In the genomic region with DNA sequence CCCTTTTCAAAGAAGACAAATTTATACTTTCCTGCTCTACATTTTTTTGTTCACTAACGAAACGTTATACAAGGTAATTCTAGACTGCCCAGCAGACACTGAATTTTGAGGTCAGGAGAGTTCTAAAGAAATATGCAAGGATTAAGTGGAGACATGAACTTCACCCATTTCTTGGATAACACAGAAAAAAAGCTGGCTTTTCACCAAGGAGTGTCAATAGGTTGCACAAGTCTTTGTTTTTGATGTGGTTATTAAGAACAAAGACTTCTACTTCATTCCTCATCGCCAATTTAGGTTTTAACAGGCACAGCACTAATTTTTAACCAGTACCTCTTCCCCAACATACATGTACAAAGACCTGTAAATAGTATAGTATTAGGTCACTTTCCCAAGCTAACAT, we compare ENCODE assay signal across 27 mouse cellular contexts. TPM values are rescaled to one million over a fixed set of nuclear protein-coding genes. Genes with fewer than 3 reads are reported as not detected.
DNase-seq lines count a peak whose midpoint lies in the region; ATAC-seq and TF ChIP-seq lines count a peak whose summit lies in the region.
"Had no signal": no experiment of that assay in that cellular context is flagged by ENCODE, and none has a peak within 500 bp of the region (broad histone marks: within the 10 kb centered on the region; RNA-seq: fewer than 3 reads in every experiment).

No protein-coding gene starts in this region.

- ATAC-seq in forebrain, embryonic 14.5 days, result no peak
- no peak for ATAC-seq in forebrain, embryonic 13.5 days
- no peak for ATAC-seq in liver, embryonic 12.5 days
- ATAC-seq in midbrain, embryonic 14.5 days (ENCODE audit: low FRiP score, low TSS enrichment), result no peak
- ATAC-seq in midbrain, embryonic 13.5 days, result no peak
- ATAC-seq: forebrain, postnatal 0 days; midbrain, embryonic 15.5 days had no signal

- no peak overlapping the region for H3K4me3 ChIP-seq in forebrain, embryonic 14.5 days (ENCODE audit: low read depth, low read length)
- no peak overlapping the region for H3K4me3 ChIP-seq in forebrain, embryonic 13.5 days
- H3K4me3 ChIP-seq in liver, adult 2 months (ENCODE audit: insufficient read depth, low read depth, low read length), result no peak overlapping the region
- no peak overlapping the region for H3K4me3 ChIP-seq in liver, embryonic 12.5 days
- H3K4me3 ChIP-seq in midbrain, embryonic 14.5 days (replicated peaks; ENCODE audit: low read depth, low read length), result no peak overlapping the region
- H3K4me3 ChIP-seq in midbrain, embryonic 13.5 days (replicated peaks), result no peak overlapping the region
- no peak overlapping the region for H3K4me3 ChIP-seq in myocyte
- H3K4me3 ChIP-seq: heart, embryonic 15.5 days; hindbrain, embryonic 15.5 days; midbrain, embryonic 15.5 days had no signal

- H3K27me3 ChIP-seq in forebrain, embryonic 14.5 days (replicated peaks; ENCODE audit: control insufficient read depth, insufficient read depth, low read length), result no peaks in the 10 kb centered on the region
- no peaks in the 10 kb centered on the region for H3K27me3 ChIP-seq in forebrain, embryonic 13.5 days
- no peaks in the 10 kb centered on the region for H3K27me3 ChIP-seq in liver, adult 2 months (ENCODE audit: control insufficient read depth, insufficient read depth, low read length)
- H3K27me3 ChIP-seq in liver, embryonic 12.5 days (replicated peaks), result no peaks in the 10 kb centered on the region
- no peaks in the 10 kb centered on the region for H3K27me3 ChIP-seq in midbrain, embryonic 14.5 days (ENCODE audit: control insufficient read depth, insufficient read depth, low read length)
- H3K27me3 ChIP-seq in midbrain, embryonic 13.5 days, result no peaks in the 10 kb centered on the region
- no peaks in the 10 kb centered on the region for H3K27me3 ChIP-seq in myocyte (ENCODE audit: control insufficient read depth, insufficient read depth, insufficient read length)
- H3K27me3 ChIP-seq: heart, embryonic 15.5 days; hindbrain, embryonic 15.5 days; midbrain, embryonic 15.5 days had no signal

- no peak overlapping the region for H3ac ChIP-seq in myocyte (ENCODE audit: control insufficient read depth, insufficient read length)

- H3K4me1 ChIP-seq in forebrain, embryonic 14.5 days (ENCODE audit: control insufficient read depth, insufficient read depth, low read length), result peaks cover 21% of the 10 kb centered on the region
- H3K4me1 ChIP-seq in forebrain, embryonic 13.5 days, result peaks cover 37% of the 10 kb centered on the region
- H3K4me1 ChIP-seq in liver, adult 2 months (ENCODE audit: control insufficient read depth, insufficient read depth, low read length), result peaks cover 10% of the 10 kb centered on the region; the same call in 1 of the 2 replicates
- peaks cover 35% of the 10 kb centered on the region for H3K4me1 ChIP-seq in liver, embryonic 12.5 days
- H3K4me1 ChIP-seq in midbrain, embryonic 14.5 days (ENCODE audit: control insufficient read depth, insufficient read depth, low read length), result peaks cover 24% of the 10 kb centered on the region
- H3K4me1 ChIP-seq in midbrain, embryonic 13.5 days (replicated peaks), result peaks cover 29% of the 10 kb centered on the region

- 48% methylated on average over 3 of the region's 3 CpGs for WGBS in forebrain, embryonic 14.5 days
- 59% methylated on average over 3 of the region's 3 CpGs for WGBS in forebrain, embryonic 13.5 days
- 33% methylated on average over 3 of the region's 3 CpGs for WGBS in liver, adult 2 months
- 81% methylated on average over 3 of the region's 3 CpGs for WGBS in liver, embryonic 12.5 days (ENCODE audit: insufficient replicate concordance)
- WGBS in midbrain, embryonic 14.5 days, result 78% methylated on average over 3 of the region's 3 CpGs
- 76% methylated on average over 3 of the region's 3 CpGs for WGBS in midbrain, embryonic 13.5 days

- peak overlapping the region; percentile 35; the same call in 1 of the 2 replicates for H3K9ac ChIP-seq in forebrain, embryonic 14.5 days (ENCODE audit: low read length)
- H3K9ac ChIP-seq in forebrain, embryonic 13.5 days, result no peak overlapping the region
- H3K9ac ChIP-seq in liver, adult 2 months (ENCODE audit: low read depth, low read length), result no peak overlapping the region
- H3K9ac ChIP-seq in liver, embryonic 12.5 days, result no peak overlapping the region; the same call in 1 of the 2 replicates
- H3K9ac ChIP-seq in midbrain, embryonic 14.5 days (replicated peaks; ENCODE audit: low read length), result no peak overlapping the region
- H3K9ac ChIP-seq in midbrain, embryonic 13.5 days (replicated peaks), result no peak overlapping the region
- H3K9ac ChIP-seq: forebrain, postnatal 0 days; heart, embryonic 15.5 days; hindbrain, embryonic 15.5 days had no signal

- H3K36me3 ChIP-seq in forebrain, embryonic 14.5 days (ENCODE audit: control insufficient read depth, insufficient read depth, low read length), result peaks cover 27% of the 10 kb centered on the region
- H3K36me3 ChIP-seq in forebrain, embryonic 13.5 days (ENCODE audit: poor library complexity, severe bottlenecking), result peaks cover 28% of the 10 kb centered on the region
- peaks cover 22% of the 10 kb centered on the region for H3K36me3 ChIP-seq in liver, adult 2 months (ENCODE audit: control insufficient read depth, insufficient read depth, low read length)
- peaks cover 41% of the 10 kb centered on the region for H3K36me3 ChIP-seq in liver, embryonic 12.5 days
- H3K36me3 ChIP-seq in midbrain, embryonic 14.5 days (ENCODE audit: control insufficient read depth, insufficient read depth, low read length), result peaks cover 25% of the 10 kb centered on the region
- H3K36me3 ChIP-seq in midbrain, embryonic 13.5 days, result peaks cover 18% of the 10 kb centered on the region
- peaks cover 29% of the 10 kb centered on the region for H3K36me3 ChIP-seq in myocyte (ENCODE audit: control insufficient read depth, insufficient read depth)

- TF ChIP-seq POLR2A in liver, adult 2 months (IDR thresholded peaks at IDR 0.05; ENCODE audit: extremely low read depth, insufficient read depth, low read length), result no peak
- TF ChIP-seq POLR2A in myocyte (IDR thresholded peaks at IDR 0.05; ENCODE audit: insufficient read length, low read depth), result no peak

- TF ChIP-seq CTCF in liver, adult 2 months (IDR thresholded peaks at IDR 0.05; ENCODE audit: low read depth, low read length), result no peak

- H3K27ac ChIP-seq in forebrain, embryonic 14.5 days (ENCODE audit: low read depth, low read length), result no peak overlapping the region
- no peak overlapping the region for H3K27ac ChIP-seq in forebrain, embryonic 13.5 days
- H3K27ac ChIP-seq in liver, adult 2 months (replicated peaks; ENCODE audit: insufficient read depth, low read depth, low read length), result no peak overlapping the region
- no peak overlapping the region for H3K27ac ChIP-seq in liver, embryonic 12.5 days
- H3K27ac ChIP-seq in midbrain, embryonic 14.5 days (replicated peaks; ENCODE audit: low read depth, low read length), result no peak overlapping the region
- H3K27ac ChIP-seq in midbrain, embryonic 13.5 days, result no peak overlapping the region
- H3K27ac ChIP-seq: forebrain, embryonic 10.5 days; heart, embryonic 15.5 days; hindbrain, embryonic 15.5 days; kidney, postnatal 0 days; macrophage; midbrain, embryonic 15.5 days had no signal

- no peak overlapping the region for H3K4me2 ChIP-seq in forebrain, embryonic 14.5 days (ENCODE audit: low read length)
- H3K4me2 ChIP-seq in forebrain, embryonic 13.5 days, result no peak overlapping the region
- H3K4me2 ChIP-seq in liver, embryonic 12.5 days, result no peak overlapping the region
- 0 out of 2 replicates have a peak overlapping the region, but pooled peaks have one; percentile 4 for H3K4me2 ChIP-seq in midbrain, embryonic 14.5 days (ENCODE audit: low read length)
- H3K4me2 ChIP-seq in midbrain, embryonic 13.5 days (replicated peaks), result no peak overlapping the region
- H3K4me2 ChIP-seq in myocyte (ENCODE audit: low read depth), result peak overlapping the region; percentile 82

- peaks cover 11% of the 10 kb centered on the region; the same call in 1 of the 2 replicates for H3K79me2 ChIP-seq in liver, adult 2 months (ENCODE audit: control insufficient read depth, insufficient read depth, low read length)
- peaks cover 88% of the 10 kb centered on the region for H3K79me2 ChIP-seq in myocyte (ENCODE audit: control insufficient read depth, insufficient read depth)

- DNase-seq in forebrain, embryonic 14.5 days (ENCODE audit: low spot score), result no peak
- DNase-seq in liver, adult 2 months (ENCODE audit: extremely low read depth, low read depth, low spot score), result peak; percentile 65
- DNase-seq in midbrain, embryonic 14.5 days, result no peak
- DNase-seq in adrenal gland, postnatal 36 days, result no peak
- DNase-seq: adrenal gland, adult 2 months; cerebellum, adult 2 months; cerebellum, postnatal 25 days; forebrain, postnatal 0 days; heart, postnatal 36 days; kidney, adult 8-10 months; layer of hippocampus, postnatal 36 days; left cerebral cortex, postnatal 4 days; liver; lung, adult 18-20 months; right cerebral cortex, postnatal 25 days; thymus, postnatal 14 days had no signal

- no peaks in the 10 kb centered on the region for H3K9me3 ChIP-seq in forebrain, embryonic 14.5 days (replicated peaks; ENCODE audit: control insufficient read depth, low read length)
- no peaks in the 10 kb centered on the region for H3K9me3 ChIP-seq in forebrain, embryonic 13.5 days (replicated peaks)
- no peaks in the 10 kb centered on the region for H3K9me3 ChIP-seq in liver, embryonic 12.5 days (replicated peaks)
- no peaks in the 10 kb centered on the region for H3K9me3 ChIP-seq in midbrain, embryonic 14.5 days (ENCODE audit: control insufficient read depth, low read length)
- H3K9me3 ChIP-seq in midbrain, embryonic 13.5 days, result no peaks in the 10 kb centered on the region
- H3K9me3 ChIP-seq: forebrain, embryonic 10.5 days; heart, embryonic 15.5 days; hindbrain, embryonic 15.5 days; midbrain, embryonic 15.5 days had no signal

RNA-seq across cellular contexts. Expression of gene 4933434E20Rik, which starts 1.7 kb away (rescaled TPM):
- 246 and 248 TPM in 2 replicates for polyA plus RNA-seq in forebrain, embryonic 14.5 days (2014; fragmentation: Nextera tagmentation; extraction: Ambion mirVana)
- 224 and 230 TPM in 2 replicates for polyA plus RNA-seq in forebrain, embryonic 13.5 days (2015; fragmentation: Nextera tagmentation; extraction: Ambion mirVana)
- total RNA-seq in liver, adult 2 months (2014; rRNA removed), result 64.7 and 67.9 TPM in 2 replicates
- 23.4 and 24.2 TPM in 2 replicates for polyA plus RNA-seq in liver, adult 2 months (2012; rRNA removed)
- 101 and 103 TPM in 2 replicates for polyA plus RNA-seq in liver, embryonic 12.5 days (2016; fragmentation: Nextera tagmentation; extraction: Ambion mirVana)
- 229 and 241 TPM in 2 replicates for polyA plus RNA-seq in midbrain, embryonic 14.5 days (2014; fragmentation: Nextera tagmentation; extraction: Ambion mirVana)
- polyA plus RNA-seq in midbrain, embryonic 13.5 days (2015; fragmentation: Nextera tagmentation; extraction: Ambion mirVana), result 241 and 251 TPM in 2 replicates
- polyA plus RNA-seq in myocyte (2012; fragmentation: generic; extraction: Trizol), result 83.8 TPM
- 10 to 100 TPM; 81.6 to 85.9 TPM for total RNA-seq in adrenal gland, postnatal 36 days (2021)

RNA-seq across cellular contexts. Expression of gene Ubap2l, which starts 2.7 kb away (rescaled TPM):
- polyA plus RNA-seq in forebrain, embryonic 14.5 days (2014; fragmentation: Nextera tagmentation; extraction: Ambion mirVana), result 132 and 139 TPM in 2 replicates
- 164 and 169 TPM in 2 replicates for polyA plus RNA-seq in forebrain, embryonic 13.5 days (2015; fragmentation: Nextera tagmentation; extraction: Ambion mirVana)
- 32.6 and 36.5 TPM in 2 replicates for total RNA-seq in liver, adult 2 months (2014; rRNA removed)
- polyA plus RNA-seq in liver, adult 2 months (2012; rRNA removed), result 37.7 and 46.3 TPM in 2 replicates
- polyA plus RNA-seq in liver, embryonic 12.5 days (2016; fragmentation: Nextera tagmentation; extraction: Ambion mirVana), result 111 and 125 TPM in 2 replicates
- 126 and 174 TPM in 2 replicates for polyA plus RNA-seq in midbrain, embryonic 14.5 days (2014; fragmentation: Nextera tagmentation; extraction: Ambion mirVana)
- polyA plus RNA-seq in midbrain, embryonic 13.5 days (2015; fragmentation: Nextera tagmentation; extraction: Ambion mirVana), result 169 and 170 TPM in 2 replicates
- polyA plus RNA-seq in myocyte (2012; fragmentation: generic; extraction: Trizol), result 77.5 TPM
- total RNA-seq in adrenal gland, postnatal 36 days (2021), result 100 to 1,000 TPM; 146 to 159 TPM

RNA-seq across cellular contexts. Expression of gene Tpm3, which starts 22.8 kb away (rescaled TPM):
- polyA plus RNA-seq in forebrain, embryonic 14.5 days (2014; fragmentation: Nextera tagmentation; extraction: Ambion mirVana), result 385 and 432 TPM in 2 replicates
- 449 and 474 TPM in 2 replicates for polyA plus RNA-seq in forebrain, embryonic 13.5 days (2015; fragmentation: Nextera tagmentation; extraction: Ambion mirVana)
- 53.4 and 56.2 TPM in 2 replicates for total RNA-seq in liver, adult 2 months (2014; rRNA removed)
- 36.4 and 43.0 TPM in 2 replicates for polyA plus RNA-seq in liver, adult 2 months (2012; rRNA removed)
- 299 and 315 TPM in 2 replicates for polyA plus RNA-seq in liver, embryonic 12.5 days (2016; fragmentation: Nextera tagmentation; extraction: Ambion mirVana)
- polyA plus RNA-seq in midbrain, embryonic 14.5 days (2014; fragmentation: Nextera tagmentation; extraction: Ambion mirVana), result 333 and 357 TPM in 2 replicates
- 396 and 421 TPM in 2 replicates for polyA plus RNA-seq in midbrain, embryonic 13.5 days (2015; fragmentation: Nextera tagmentation; extraction: Ambion mirVana)
- 290 TPM for polyA plus RNA-seq in myocyte (2012; fragmentation: generic; extraction: Trizol)
- 100 to 1,000 TPM; 183 to 215 TPM for total RNA-seq in adrenal gland, postnatal 36 days (2021)

RNA-seq across cellular contexts. Expression of gene Hax1, which starts 51.1 kb away (rescaled TPM):
- polyA plus RNA-seq in forebrain, embryonic 14.5 days (2014; fragmentation: Nextera tagmentation; extraction: Ambion mirVana), result 145 and 155 TPM in 2 replicates
- polyA plus RNA-seq in forebrain, embryonic 13.5 days (2015; fragmentation: Nextera tagmentation; extraction: Ambion mirVana), result 162 and 167 TPM in 2 replicates
- 82.1 and 86.1 TPM in 2 replicates for total RNA-seq in liver, adult 2 months (2014; rRNA removed)
- 68.6 and 70.2 TPM in 2 replicates for polyA plus RNA-seq in liver, adult 2 months (2012; rRNA removed)
- polyA plus RNA-seq in liver, embryonic 12.5 days (2016; fragmentation: Nextera tagmentation; extraction: Ambion mirVana), result 131 and 150 TPM in 2 replicates
- polyA plus RNA-seq in midbrain, embryonic 14.5 days (2014; fragmentation: Nextera tagmentation; extraction: Ambion mirVana), result 111 and 114 TPM in 2 replicates
- polyA plus RNA-seq in midbrain, embryonic 13.5 days (2015; fragmentation: Nextera tagmentation; extraction: Ambion mirVana), result 139 and 148 TPM in 2 replicates
- polyA plus RNA-seq in myocyte (2012; fragmentation: generic; extraction: Trizol), result 400 TPM
- total RNA-seq in adrenal gland, postnatal 36 days (2021), result 100 to 1,000 TPM; 159 to 161 TPM

RNA-seq across cellular contexts. Expression of gene Nup210l, which starts 54.2 kb away (rescaled TPM):
- 0.28 and 0.30 TPM in 2 replicates for polyA plus RNA-seq in forebrain, embryonic 14.5 days (2014; fragmentation: Nextera tagmentation; extraction: Ambion mirVana)
- polyA plus RNA-seq in forebrain, embryonic 13.5 days (2015; fragmentation: Nextera tagmentation; extraction: Ambion mirVana), result 0.34 TPM in 2 replicates
- 0.07 and 0.09 TPM in 2 replicates for total RNA-seq in liver, adult 2 months (2014; rRNA removed)
- polyA plus RNA-seq in liver, adult 2 months (2012; rRNA removed), result 0.01 and 0.02 TPM in 2 replicates
- 0.11 and 0.19 TPM in 2 replicates for polyA plus RNA-seq in liver, embryonic 12.5 days (2016; fragmentation: Nextera tagmentation; extraction: Ambion mirVana)
- 0.18 and 0.61 TPM in 2 replicates for polyA plus RNA-seq in midbrain, embryonic 14.5 days (2014; fragmentation: Nextera tagmentation; extraction: Ambion mirVana)
- 0.34 and 0.45 TPM in 2 replicates for polyA plus RNA-seq in midbrain, embryonic 13.5 days (2015; fragmentation: Nextera tagmentation; extraction: Ambion mirVana)
- 0.35 TPM for polyA plus RNA-seq in myocyte (2012; fragmentation: generic; extraction: Trizol)
- under 1 TPM; 0.66 TPM for total RNA-seq in adrenal gland, postnatal 36 days (2021)
- total RNA-seq: megakaryocyte-erythroid progenitor cell, adult 5-6 weeks had no signal
- polyA plus RNA-seq: macrophage had no signal

Comparison
In these comparisons a context has a peak if more than half of its experiments do, and no peak if none do; other contexts are left out.
1. H3K4me2 ChIP-seq: peak in midbrain, embryonic 14.5 days (single experiment) and myocyte (single experiment); none in forebrain, embryonic 14.5 days (single experiment), forebrain, embryonic 13.5 days (single experiment), liver, embryonic 12.5 days (single experiment) and midbrain, embryonic 13.5 days (single experiment).